Mouse (Mus musculus) midbrain, postnatal 0 days (tissue): ENCODE results near the gene Armc12. TPM values are rescaled to one million over a fixed set of nuclear protein-coding genes. Genes with fewer than 3 reads are reported as not detected.

ENCODE experiments used
- ATAC-seq: fragments of 200-750 bp; cut with Nextera tagmentation; 2 replicates; pipeline ENCODE4 v1.8.0; 2017; ENCODE audit warnings: moderate number of reproducible peaks, mild to moderate bottlenecking, moderate TSS enrichment, moderate library complexity; ENCODE audit not compliant: low FRiP score
- DNase-seq: peaks from one replicate; pipeline ENCODE4 v3.0.0-alpha.2; 2015; ENCODE audit warnings: low spot score
- H3K27ac ChIP-seq: fragments of 300-500 bp; sonication (generic); 2 replicates; pipeline ENCODE4 v1.5.1; 2014; ENCODE audit warnings: low read depth, mild to moderate bottlenecking, low read length, mixed read lengths
- H3K27me3 ChIP-seq: fragments of 300-500 bp; sonication (generic); 2 replicates; pipeline ENCODE4 v1.6.1; 2014; ENCODE audit warnings: low read length, control low read depth, mixed read lengths; ENCODE audit not compliant: insufficient read depth
- H3K36me3 ChIP-seq: fragments of 300-500 bp; sonication (generic); 2 replicates; pipeline ENCODE4 v1.6.1; 2014; ENCODE audit warnings: low read length, control low read depth, mixed read lengths; ENCODE audit not compliant: insufficient read depth
- H3K4me1 ChIP-seq: fragments of 300-500 bp; sonication (generic); 2 replicates; pipeline ENCODE4 v1.6.1; 2014; ENCODE audit warnings: mild to moderate bottlenecking, control low read depth, antibody characterized with exemption, low read length, mixed read lengths; ENCODE audit not compliant: insufficient read depth
- H3K4me2 ChIP-seq: fragments of 300-500 bp; sonication (generic); 2 replicates; pipeline ENCODE4 v1.6.1; 2014; ENCODE audit warnings: low read depth, mild to moderate bottlenecking, low read length, mixed read lengths; ENCODE audit not compliant: poor library complexity, severe bottlenecking
- H3K4me3 ChIP-seq: fragments of 300-500 bp; sonication (generic); 2 replicates; pipeline ENCODE4 v1.5.1; 2014; ENCODE audit warnings: low read depth, mild to moderate bottlenecking, low read length, moderate library complexity
- H3K9ac ChIP-seq: fragments of 300-500 bp; sonication (generic); replicated peaks from 2 replicates; pipeline ENCODE4 v1.6.1; 2014; ENCODE audit warnings: mild to moderate bottlenecking, low read length, moderate library complexity, mixed read lengths; ENCODE audit not compliant: poor library complexity, severe bottlenecking
- H3K9me3 ChIP-seq: fragments of 300-500 bp; sonication (generic); 2 replicates; pipeline ENCODE4 v1.6.1; 2016; ENCODE audit warnings: low read length, control low read depth
- CTCF ChIP-seq: IDR thresholded peaks from 2 replicates; pipeline ENCODE4 v1.5.1; 2016; ENCODE audit warnings: antibody characterized with exemption, mild to moderate bottlenecking
- WGBS: fragments of 180-500 bp; shearing (Covaris S2); extraction: QIAGEN DNeasy Blood & Tissue Kit; methylation state at CpG from one replicate; pipeline ENCODE4 v1.1.7; 2014; 5-methylcytosine and 5-hydroxymethylcytosine counted together
- polyA plus RNA-seq: library from polyadenylated mRNA; unstranded; fragments of >200 nt; fragmentation: Nextera tagmentation; extraction: Ambion mirVana; gene quantifications from 2 replicates; pipeline ENCODE4 v1.2.1, GENCODE M21; 2015
- total RNA-seq: library from RNA; depleted of rRNA; stranded (reverse); fragments of >200 nt; gene quantifications from 2 replicates; pipeline ENCODE4 v1.2.3, GENCODE M21; 2014

Gene Armc12
- total and polyA plus RNA-seq, 2 experiments from 2014 or later, result not detected

DNA sequence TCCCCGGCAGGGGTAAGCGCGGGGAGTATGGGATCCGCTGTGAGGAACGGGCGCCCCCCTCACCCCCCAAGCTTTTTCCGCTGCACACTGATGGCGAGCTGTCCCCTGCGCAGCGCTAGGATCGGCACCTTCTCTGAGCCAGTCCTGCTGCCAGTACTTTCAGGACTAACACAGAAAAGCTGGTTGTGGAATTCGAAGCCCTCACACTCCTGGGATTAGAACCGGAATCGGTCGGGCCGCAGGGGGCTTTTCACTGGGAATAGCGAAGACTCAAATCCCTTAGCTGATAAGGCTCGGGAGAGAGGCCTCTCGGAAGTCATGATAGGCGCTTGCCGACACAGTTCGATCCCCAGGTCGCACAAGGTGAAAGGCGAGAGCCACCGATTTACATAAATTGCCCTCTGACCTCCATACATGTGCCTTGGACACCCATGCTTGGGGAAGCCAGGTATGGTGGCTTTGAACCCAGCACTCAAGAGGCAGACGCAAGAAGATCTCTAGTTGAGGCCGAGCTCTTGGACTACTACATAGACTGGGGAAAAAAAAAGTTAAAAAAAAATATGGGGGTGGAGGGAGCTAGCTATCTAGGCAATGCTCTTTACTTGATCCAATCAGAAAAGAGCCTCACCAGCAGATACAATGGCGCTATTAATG, 7.1 kb upstream of the Armc12 start:
- Histone ChIP-seq H3K4me3 (peak overlapping the region; percentile 49), H3K9me3 (no peaks in the 10 kb centered on the region), H3K36me3 (no peaks in the 10 kb centered on the region), H3K27ac (peak overlapping the region; percentile 88), H3K27me3 (no peaks in the 10 kb centered on the region), H3K9ac (peak overlapping the region; percentile 72), H3K4me1 (peaks cover 3% of the 10 kb centered on the region; the same call in 1 of the 2 replicates), H3K4me2 (peak overlapping the region; percentile 69)
- 6% methylated on average over 27 of the region's 28 CpGs for WGBS
- peak; percentile 25 for DNase-seq
- no peak for ATAC-seq
- TF ChIP-seq CTCF, result 0 out of 2 replicates have a peak, but pooled peaks have one; percentile 1

DNA sequence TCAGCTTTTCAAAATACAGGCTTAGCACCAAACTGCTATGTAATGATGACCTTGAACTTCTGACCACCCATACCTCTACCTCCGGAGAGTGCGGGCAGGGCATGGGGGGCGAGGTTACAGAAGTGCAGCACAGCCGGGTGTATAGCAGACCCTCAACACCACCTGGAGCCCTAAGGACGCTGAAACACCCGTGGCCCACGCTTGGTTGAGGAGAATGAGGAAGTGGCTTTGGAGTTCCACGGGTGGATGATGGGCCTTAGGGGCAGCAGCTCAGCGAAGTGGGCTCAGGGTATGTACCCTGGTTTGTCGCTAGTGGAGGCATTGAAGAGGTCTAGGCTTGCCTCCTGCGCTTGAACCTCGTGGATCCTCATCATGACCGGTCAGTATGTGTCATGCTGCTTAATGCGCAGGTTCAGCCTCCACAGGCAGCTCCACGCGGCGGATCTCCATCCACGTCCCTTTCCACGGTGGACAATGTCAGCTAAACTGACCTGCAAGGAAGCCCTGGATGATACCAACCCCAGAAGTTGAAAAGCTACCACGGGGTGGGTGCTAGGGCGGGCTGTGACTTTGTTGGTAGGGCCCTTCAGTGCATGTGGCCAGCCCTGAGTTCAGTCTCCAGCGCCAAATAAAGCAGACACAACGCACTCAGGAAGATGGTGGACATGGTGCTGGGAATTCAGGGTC, 6.5 kb upstream of the Armc12 start:
- Histone ChIP-seq H3K4me3 (no peak overlapping the region), H3K9me3 (no peaks in the 10 kb centered on the region), H3K4me1 (peaks cover 3% of the 10 kb centered on the region; the same call in 1 of the 2 replicates), H3K36me3 (no peaks in the 10 kb centered on the region), H3K4me2 (peak overlapping the region; percentile 69; the same call in 1 of the 2 replicates), H3K27me3 (no peaks in the 10 kb centered on the region), H3K27ac (no peak overlapping the region), H3K9ac (no peak overlapping the region)
- no peak for DNase-seq
- ATAC-seq, result no peak
- WGBS, result 91% methylated on average over 23 of the region's 23 CpGs
- TF ChIP-seq CTCF, result no peak

DNA sequence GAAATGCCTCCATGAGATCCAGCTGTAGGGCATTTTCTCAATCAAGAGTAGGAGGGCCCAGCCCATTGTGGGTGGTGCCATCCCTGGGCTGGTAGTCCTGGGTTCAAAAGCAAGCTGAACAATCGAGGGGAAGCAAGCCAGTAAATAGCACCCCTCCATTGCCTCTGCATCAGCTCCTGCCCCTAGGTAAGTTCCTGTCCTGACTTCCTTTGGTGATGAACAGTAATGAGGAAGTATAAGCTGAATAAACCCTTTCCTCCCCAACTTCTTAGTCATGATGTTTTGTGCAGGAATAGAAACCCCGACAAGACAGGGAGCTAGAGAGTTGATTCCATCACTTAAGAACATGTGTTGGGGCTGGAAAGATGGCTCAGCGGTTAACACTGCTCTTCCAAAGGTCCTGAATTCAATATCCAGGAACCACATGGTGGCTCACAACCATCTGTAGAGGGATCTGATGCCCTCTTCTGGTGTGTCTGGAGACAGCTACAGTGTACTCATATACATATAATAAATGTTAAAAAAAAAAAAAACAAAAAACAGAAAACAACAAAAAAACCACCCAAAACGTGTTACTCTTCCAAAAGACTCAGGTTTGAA, 5.7 kb upstream of the Armc12 start:
- ATAC-seq, result no peak
- H3K9ac ChIP-seq, result no peak overlapping the region
- H3K27me3 ChIP-seq, result no peaks in the 10 kb centered on the region
- H3K4me1 ChIP-seq, result peaks cover 3% of the 10 kb centered on the region; the same call in 1 of the 2 replicates
- no peak overlapping the region for H3K4me3 ChIP-seq
- H3K36me3 ChIP-seq, result no peaks in the 10 kb centered on the region
- WGBS, result 79% methylated on average over 4 of the region's 4 CpGs
- no peak overlapping the region for H3K27ac ChIP-seq
- no peak overlapping the region for H3K4me2 ChIP-seq
- DNase-seq, result no peak
- no peaks in the 10 kb centered on the region for H3K9me3 ChIP-seq
- TF ChIP-seq CTCF, result peak; percentile 35

DNA sequence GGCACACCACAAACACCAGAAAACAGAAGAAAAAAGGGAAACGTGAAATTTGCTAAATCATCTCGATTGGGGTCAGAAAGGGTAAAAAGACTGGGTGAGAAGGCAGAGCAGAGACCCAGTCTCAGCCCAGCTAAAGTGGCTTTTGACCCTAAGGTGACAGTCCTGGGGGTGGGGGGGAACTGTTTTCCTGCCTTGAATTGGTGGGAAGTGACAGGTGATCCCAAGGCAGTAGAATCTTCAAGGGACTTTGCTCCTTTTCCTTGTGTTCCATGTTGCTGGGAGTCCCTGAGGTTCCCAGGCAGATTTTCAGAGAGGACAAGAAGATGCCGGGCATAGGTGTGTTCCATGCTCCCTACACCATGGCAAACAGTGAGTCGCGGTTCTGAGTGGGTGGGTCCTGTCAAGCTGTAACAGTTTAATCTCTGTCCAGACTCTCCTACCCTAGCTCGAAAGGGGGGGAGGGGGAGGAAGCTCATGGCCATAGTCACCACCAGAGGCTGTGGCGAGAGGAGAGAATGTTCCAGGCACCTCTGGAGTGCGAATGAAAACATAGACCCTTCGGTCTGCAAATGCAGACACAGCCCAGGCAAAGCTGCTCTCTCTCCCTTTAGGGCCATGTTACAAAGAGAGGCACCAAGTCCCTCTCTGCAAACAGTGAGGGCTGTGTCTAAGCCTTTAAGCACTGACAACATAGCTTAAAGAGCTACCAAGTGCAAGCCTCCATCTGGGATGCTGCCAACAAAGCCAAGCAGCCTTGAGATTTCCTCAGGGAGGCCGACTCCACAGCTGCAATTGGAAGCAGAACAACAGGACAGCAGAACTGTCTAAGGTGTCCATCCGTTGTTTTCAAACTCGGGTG, 3.2 kb upstream of the Armc12 start:
- Histone ChIP-seq H3K4me2 (peak overlapping the region; percentile 9; the same call in 1 of the 2 replicates), H3K27me3 (no peaks in the 10 kb centered on the region), H3K4me1 (no peaks in the 10 kb centered on the region; the same call in 1 of the 2 replicates), H3K9me3 (no peaks in the 10 kb centered on the region), H3K27ac (no peak overlapping the region), H3K4me3 (no peak overlapping the region), H3K9ac (0 out of 2 replicates have a peak overlapping the region, but pooled peaks have one; percentile 2), H3K36me3 (no peaks in the 10 kb centered on the region)
- 39% methylated on average over 12 of the region's 12 CpGs for WGBS
- DNase-seq, result no peak
- no peak for ATAC-seq
- TF ChIP-seq CTCF, result no peak

DNA sequence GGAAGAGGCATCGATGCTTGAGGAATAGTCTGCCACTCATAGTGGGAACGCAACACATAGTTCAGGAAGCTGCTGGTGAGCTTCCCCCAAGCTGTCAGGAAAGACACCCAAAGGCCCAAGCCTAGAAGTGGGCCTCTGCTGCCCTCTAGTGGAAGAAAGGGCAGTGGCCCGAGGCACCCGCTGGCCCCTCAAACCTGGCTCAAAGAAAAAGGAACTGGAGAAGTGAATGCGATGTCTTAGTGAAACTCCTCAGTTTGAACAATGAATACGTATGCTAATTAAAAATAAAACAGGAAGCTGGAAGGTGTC, 2.6 kb upstream of the Armc12 start:
- TF ChIP-seq CTCF, result peak; percentile 98
- Histone ChIP-seq H3K9ac (no peak overlapping the region), H3K4me1 (no peaks in the 10 kb centered on the region; the same call in 1 of the 2 replicates), H3K9me3 (no peaks in the 10 kb centered on the region), H3K4me3 (no peak overlapping the region), H3K27me3 (no peaks in the 10 kb centered on the region), H3K27ac (no peak overlapping the region), H3K36me3 (no peaks in the 10 kb centered on the region), H3K4me2 (peak overlapping the region; percentile 9; the same call in 1 of the 2 replicates)
- no peak for ATAC-seq
- 4% methylated on average over 6 of the region's 6 CpGs for WGBS
- peak; percentile 85 for DNase-seq
